Mouse (Mus musculus) frontal cortex, postnatal 10 days (tissue): ENCODE measurements around the gene Olfr1058.
"Not testable (repeated sequence)": the region's sequence is repeated elsewhere in the genome, so short reads cannot be mapped to it uniquely, and the experiment has no call there.

Experiments
- DNase-seq, 2 experiments: peaks; one replicate each; pipeline ENCODE4 v3.0.0; 2022; ENCODE audit warnings: low spot score in 2 of 2, mixed read lengths in 1 of 2

The Olfr1058 gene

GRCm38 (mm10) chr2:86388461-86388860 lies at the start of gene Olfr1058:
Olfr1058 (minus strand) TSS chr2:86388561.
- not testable (repeated sequence) for DNase-seq

DNA sequence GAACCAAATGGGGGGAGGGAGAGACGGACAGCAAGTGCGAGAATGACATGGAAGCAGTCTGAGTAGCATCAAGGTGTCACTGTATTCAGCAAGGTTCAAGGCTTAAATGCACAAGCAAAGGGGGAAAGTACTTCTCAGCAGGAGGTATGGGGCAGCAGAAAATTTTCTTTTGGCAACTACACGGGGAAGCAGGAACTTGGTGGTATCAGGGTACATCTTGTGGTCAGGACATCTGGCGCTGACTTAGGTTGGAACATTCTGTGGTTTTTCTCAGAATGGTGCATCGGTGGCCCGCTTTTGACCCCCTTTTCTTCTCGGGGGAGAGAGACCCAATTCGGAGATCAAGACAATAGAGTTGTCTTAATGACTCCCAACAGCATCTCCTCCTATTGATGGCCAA lies 40.1 kb upstream of the Olfr1058 start:
- DNase-seq: not testable (repeated sequence)

GRCm38 (mm10) chr2:86426649-86427048 lies 38.3 kb upstream of the Olfr1058 start, which contains the start of gene Olfr1062:
Olfr1062 (minus strand) TSS chr2:86426749.
- not testable (repeated sequence) for DNase-seq

DNA sequence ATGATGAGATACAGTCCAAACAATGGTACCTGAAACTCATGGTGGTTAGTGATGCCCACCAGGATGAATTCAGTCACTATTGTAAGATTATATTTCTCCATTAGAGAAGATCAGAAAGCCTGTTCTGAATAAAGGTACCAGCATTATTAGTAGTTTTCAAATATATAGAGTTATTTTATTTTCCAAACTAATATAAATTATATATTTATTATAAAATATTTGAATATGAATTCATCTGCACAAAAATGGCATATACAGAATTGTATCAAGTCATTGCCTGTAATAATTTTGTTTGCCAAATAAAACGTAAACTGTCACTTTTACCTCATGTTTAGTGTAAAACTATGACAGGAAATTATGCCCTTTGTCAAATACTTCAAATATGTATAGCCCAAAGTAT lies 25.6 kb upstream of the Olfr1058 start, which contains the start of gene Olfr1061:
TSS of gene Olfr1061 (minus strand) at position 101 of the 400 bp plus-strand sequence.
- no peak for DNase-seq

DNA sequence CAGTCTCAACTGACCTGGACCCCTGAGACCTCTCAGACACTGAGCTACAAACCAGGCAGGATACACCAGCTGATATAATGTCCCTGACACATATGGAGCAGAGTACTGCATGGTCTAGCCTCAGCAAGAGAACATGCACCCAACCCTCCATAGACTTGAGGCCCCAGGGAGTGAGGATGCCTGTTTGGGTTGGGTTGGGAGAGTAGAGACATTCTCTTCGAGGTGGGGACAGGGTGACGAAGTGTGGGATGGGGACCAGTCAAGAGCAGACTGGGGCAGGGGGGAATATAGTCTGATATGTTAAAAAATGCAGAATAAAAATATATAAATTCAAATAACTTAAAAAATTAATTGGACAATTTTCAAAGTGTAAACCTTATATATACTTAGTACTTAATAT lies 6.8 kb upstream of the Olfr1058 start:
- no peak for DNase-seq

DNA sequence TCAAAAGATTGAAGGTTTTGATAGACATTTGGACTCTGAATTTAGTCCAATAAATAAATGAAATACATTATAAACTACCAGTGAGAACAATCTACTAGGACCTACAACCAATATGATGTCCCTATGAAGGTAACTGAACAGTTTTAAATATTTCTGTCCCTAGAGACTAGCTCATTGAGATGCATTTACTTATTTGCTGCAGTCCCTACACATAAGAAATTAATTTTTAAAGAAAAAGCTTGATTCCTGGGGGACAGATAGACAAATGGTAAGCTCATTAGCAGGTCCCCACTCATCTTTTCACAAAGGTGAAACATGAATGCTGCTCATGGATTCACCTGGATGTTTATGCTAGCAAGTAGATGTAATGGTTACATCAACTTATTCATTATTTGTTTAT lies 10.1 kb downstream of the Olfr1058 start, which contains the start of gene Olfr1057:
TSS of gene Olfr1057 (minus strand) at position 101 of the 400 bp plus-strand sequence.
- DNase-seq: no peak

DNA sequence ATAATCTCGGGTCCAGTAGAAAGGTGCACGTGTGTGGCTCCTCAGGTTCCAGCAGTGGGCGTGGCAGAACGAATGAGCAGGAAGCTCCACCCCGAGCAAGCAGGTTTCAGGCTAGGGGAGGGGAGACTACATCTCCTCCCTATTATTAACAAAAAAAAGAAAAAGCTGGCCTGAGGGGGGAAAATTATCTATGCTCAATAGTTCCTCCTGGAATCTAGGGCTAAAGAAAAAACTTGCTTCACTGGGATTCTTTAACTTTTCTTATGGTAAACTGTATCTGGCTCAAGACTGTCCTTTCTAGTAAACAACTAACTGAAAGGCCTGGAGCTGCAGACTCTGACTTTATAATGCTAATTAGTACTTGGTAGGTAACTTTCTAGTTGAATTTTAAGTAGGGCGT lies 22.0 kb downstream of the Olfr1058 start:
- not testable (repeated sequence) for DNase-seq

DNA sequence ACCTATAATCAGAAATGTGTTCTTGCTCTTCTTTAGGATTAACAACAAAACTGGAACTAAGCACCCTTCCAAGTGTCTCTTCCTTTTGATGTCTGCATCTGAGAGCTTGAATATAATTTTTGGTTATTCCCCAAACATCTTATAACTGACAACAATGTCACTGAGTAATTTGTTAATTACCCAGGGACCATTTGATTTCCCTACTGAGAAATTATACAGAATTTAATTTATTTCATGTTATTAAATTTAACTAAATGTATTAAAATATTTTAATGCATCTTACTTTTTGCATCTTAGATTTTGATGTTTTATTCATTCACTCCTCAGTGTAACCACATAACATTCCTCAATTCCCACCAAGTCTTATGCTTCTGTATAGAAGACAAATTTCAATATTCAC lies 26.0 kb downstream of the Olfr1058 start, which contains the start of gene Olfr1056:
TSS of gene Olfr1056 (minus strand) at position 101 of the 400 bp plus-strand sequence.
- no peak for DNase-seq

DNA sequence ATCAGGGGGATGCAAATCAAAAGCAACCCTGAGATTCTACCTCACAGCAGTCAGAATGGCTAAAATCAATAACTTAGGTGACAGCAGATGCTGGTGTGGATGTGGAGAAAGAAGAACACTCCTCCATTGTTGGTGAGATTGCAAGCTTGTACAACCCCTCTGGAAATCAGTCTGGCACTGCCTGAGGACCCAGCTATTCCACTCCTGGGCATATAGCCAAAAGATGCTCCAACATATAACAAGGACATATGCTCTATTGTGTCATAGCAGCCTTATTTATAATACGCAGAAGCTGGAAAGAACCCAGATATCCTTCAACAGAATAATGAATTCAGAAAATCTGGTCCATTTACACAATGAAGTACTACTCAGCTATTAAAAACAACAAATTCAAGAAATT lies 36.6 kb downstream of the Olfr1058 start:
- not testable (repeated sequence) for DNase-seq

GRCm38 (mm10) chr2:86350184-86350583 lies 38.2 kb downstream of the Olfr1058 start, which contains the start of gene Olfr1055:
Olfr1055 (minus strand) TSS chr2:86350284.
- DNase-seq: no peak

- no peak for DNase-seq
Observed at GRCm38 (mm10) chr2:86335333-86335732, 53.0 kb downstream of the Olfr1058 start, which contains the start of gene Olfr1054. Olfr1054 (minus strand) TSS chr2:86335433.
